Mouse (Mus musculus): Measurements from ENCODE around the gene Mybph.
"Not testable (repeated sequence)": the region's sequence is repeated elsewhere in the genome, so short reads cannot be mapped to it uniquely, and the experiment has no call there.

Mybph gene

DNA sequence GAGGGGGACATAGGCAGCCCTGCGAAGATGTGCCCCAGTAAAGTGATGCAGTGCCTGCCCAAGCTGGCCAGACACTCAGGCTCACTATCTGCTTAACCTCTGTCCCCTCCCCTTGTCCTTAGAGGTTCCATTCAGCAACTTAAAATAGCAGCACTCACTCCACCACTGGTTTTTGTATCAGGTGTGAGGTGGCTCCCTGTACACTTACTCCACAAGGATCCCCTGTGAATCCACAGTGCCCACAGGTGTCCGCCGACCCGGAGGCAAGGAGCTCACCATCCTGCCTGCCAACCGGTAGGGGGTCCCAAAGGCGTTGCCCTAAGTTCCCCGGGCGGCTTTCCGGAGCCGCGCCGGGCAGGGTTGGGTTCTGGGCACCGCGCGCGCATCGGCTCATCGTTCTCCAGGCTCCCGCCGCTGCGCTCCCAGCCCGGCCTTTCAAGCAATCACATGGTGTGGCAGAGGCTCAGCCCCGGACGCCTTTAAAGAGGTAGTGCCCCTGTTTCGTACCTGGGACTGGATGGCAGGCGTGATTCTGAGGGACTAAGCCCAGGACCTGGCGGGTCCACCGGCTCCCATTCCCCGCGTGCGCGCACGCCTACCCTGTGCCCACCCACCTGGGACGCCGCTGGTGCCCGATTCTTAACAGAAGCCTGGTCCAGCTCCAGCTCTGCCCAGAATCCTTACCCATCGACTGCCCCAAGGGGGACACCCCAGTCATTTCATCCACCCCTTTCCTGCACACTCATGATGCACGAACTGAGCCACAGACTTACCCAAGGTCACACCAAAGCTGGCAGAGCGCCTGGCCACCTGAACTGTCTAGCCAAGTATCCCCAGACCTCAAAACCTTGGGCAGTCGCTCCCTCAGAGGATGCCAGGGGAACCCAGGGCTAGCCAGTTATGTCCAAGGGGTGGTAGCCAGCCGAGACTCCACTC is 41.5 kb downstream of the Mybph start:
- peak; percentile 88 for DNase-seq

DNA sequence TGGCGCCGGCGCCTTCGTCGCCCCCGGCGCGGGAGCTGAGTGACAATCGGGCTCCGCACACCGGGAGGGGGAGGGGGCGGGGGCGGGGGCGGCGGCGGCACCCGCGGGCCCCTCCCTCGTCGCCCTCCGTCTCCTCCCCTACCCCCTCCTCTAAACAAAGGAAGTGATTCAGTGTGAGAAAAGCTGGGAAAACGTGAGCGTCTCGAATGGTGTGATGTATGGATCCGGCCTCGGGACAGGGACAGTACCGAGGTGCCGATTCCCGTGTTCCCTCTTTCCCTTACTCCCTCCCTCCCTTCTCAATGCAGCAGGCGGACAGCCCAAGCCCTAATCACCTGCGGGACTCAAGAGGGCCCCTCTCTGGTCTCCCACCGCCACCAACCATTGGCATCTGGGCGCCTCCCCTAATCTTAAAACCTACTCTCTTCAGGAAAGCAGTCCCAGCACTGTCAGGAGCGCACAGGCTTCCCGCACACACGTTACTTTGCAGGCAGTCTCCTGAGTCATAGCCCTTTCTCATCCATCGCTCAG is 42.2 kb downstream of the Mybph start, which contains the start of gene Adora1:
Gene Adora1, minus strand, starts transcription at position 41 of the 531 bp plus-strand sequence.
- peak; percentile 72 for DNase-seq

DNA sequence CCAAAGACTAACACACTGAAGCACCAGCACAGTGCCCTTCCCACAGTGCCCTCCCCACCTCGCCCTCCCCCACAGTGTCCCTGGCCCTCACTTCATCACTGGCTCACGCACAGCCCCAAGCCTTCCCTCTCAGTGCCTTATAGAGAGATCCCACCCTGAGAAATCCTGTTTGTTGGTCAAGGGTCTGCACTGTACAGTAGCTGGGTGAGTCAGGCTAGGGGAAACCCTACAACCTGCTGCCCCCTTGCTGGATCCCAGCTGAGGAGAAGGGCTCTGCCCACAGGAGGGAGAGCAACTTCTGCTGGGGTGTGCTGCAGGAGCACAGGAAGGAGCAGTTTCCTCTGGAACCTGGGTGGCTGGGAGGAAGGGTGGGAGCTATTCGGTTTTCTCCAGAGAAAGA is 42.9 kb downstream of the Mybph start:
- DNase-seq, result peak; percentile 41

DNA sequence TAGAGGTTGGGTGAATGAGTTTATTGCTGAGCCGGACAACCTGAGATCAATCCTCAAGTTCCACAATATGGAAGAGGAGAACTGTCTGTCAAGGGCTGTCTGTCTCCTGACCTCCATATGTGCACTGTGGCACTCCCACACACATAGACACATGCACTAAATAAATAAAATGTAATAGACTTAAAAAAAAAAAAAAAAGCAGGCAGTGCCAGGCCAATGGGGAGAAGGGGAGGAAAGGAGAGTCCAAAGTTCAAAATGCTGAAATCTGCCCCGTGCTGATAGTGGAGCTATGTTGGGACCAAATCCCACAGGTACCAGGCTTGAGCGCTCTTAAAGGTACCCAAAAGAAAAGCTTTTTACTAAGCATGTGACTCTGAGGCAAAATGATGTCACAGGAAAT is 44.2 kb downstream of the Mybph start:
- DNase-seq, result no peak

DNA sequence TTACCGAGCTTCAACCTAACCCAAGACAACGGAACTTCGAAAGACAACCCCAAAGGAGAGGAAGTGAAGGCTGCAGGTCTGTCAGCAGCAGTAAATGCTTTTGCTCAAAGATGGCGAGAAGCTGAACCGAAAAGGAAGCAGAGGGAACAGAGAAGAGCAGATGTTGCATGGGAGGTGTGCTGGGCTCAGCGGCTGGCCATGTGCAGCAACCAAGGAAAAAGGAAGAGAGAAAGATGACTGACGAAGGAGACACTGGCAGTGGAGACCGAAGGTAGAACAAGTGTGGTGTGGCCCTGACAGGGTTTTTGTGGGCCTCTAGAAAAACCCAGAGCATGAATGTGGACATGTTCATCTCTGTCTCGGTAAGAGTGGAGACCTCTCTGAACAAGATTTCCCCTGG is 47.5 kb downstream of the Mybph start:
- DNase-seq, result no peak

DNA sequence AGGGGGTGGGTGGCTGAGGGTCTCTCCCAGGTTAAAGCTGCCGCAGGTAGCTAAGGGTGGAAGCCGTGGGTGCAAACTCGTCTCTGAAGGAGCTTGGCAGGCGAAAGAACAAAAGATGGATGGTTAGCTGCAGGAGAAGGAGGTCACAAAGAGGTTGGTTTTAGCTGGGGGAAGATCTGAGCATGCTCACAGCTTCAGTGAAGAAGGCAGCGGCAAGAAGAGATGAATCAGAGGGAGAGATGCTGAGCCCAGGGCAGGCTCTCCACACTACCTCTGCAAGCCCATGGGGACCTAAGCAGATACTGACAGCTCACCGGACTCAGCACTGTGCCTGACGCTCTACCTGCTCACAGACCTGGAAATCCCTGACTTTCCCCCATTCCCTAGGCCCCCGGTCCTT is 48.0 kb downstream of the Mybph start:
- DNase-seq, result no peak

DNA sequence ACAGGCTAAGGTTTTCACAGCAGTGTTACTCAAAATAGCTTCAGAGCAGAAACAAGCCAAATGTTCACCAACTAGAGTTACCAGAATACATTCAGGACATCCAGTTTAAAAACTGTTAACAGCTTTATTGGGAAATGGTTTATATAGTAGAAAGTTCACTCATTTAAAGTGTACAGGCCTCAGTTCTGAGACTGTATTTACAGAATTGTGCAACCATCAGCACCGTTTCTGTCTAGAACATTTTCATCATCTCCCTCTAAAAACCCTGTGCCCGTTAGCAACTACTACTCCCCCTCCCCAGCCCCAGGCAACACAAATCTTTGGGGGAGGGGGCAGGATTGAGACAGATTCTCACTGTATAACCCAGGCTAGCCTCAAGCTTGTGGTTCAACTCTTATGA is 49.0 kb downstream of the Mybph start:
- DNase-seq, result peak; percentile 14

DNA sequence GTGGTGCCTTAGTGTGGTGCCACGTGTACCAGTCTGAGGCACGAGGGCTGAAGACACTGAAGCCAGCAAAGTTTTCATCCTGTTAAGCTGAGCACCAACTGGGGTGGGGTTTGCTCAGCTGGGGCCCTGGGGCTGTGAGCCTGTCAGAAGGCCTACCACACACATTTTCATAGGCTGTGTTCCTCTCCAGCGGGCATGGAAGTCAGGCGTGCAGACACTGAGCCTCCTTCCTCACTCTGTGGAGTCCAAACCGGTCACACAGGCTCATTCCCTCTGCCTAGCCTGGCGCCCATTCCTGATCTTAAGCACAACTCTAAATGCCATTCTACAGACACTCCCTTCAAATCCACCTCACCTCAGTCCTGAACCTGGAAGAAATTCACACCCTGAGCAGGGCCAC is 50.3 kb downstream of the Mybph start:
- DNase-seq, result peak; percentile 41

DNA sequence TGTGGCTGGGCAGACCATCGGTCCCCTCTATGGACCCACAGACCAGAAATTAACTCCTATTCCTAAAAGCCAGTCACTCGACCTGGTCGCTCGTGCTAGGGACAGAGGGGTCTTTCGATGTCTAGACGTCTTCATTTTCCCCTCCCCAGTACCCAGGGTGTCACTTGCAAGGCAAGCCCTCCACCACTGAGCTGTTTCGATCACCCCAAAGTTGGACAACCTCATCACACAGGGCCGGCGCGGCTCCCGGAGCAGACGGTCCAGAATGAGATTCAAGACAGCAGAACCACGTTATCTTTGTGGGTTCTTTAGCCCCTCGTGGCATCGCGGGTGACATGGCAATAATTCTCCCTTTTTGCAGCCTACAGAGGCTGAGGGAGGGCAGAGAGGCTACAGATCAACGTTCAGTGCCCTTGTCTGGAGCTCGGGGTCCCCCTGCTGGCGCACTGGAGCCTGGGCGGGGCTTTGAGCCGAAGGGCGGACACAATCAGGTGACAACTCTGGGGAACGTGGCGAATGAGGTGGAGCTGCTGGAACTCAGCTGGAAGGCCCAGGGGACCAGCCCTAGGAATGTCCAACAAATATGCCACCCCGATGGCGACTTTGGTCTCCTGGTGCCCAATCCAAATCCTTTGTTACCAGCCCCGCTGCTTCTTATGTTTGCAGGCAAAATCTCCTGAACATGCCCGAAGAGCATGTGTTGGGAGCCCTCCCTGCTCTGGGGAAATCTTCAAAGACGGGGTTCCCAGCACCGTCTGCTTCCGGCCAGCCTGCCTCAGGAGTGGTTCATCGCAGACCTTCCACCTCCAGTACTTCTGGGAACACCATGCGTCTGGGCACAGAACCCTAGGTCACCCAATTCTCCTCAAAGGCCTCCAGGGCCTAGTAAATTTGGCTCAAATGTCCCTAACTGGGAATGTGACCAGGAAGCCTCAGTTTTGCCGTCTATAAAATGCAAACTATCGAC is 51.0 kb downstream of the Mybph start:
- peak; percentile 93 for DNase-seq

DNA sequence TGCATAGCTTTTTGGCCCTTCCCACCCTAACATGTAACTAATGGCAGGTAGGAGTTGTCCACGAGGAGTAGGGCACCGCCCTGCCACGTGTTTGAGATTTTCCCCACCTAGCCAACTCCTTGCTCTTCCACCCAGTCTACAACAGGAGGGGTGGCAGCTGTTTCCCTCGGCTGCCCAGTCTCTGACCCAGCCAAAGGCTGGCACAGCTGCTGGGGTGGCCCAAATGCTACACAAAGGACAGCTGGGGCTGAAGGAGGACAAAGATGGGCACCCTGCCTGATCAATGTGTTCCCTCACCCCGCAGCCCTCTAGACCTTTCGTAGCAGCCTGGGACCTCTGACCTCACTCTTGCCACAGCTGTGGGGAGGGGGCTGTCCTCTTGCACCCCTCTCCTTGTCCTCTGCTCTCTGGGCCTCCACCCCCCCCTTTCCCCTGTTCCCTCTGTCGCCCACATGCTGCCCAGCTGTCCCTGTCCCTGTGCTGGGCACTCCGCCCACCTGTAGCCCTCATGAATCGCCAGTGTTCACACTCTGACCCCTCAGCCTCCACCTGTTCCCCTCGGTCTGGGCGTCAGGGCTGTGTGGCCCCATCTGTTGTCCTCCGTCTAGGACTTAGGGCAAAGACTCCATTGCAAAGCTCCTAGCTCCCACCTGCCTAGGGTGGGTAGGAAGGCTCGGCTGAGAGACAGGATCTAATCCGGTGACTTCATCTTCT is 51.9 kb downstream of the Mybph start:
- peak; percentile 61 for DNase-seq

DNA sequence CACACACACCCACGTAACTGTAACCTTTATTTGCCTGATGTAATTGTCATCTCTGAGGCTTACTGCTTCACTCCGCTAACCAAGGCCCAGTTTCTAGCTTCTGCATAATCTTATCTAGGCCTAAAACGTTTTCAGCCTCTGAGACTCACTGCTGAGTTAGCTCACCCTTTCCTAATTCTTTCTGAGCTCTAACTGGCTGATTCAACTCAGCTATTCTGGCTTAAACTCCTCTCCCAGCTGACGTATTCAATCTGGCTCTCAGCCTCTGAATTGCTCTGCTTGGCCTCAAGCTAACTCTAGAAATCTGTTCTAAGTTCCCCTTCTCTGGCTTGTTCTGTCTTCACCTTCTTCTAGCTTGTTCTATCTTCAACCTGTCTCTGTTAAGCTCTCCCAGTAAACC is 53.3 kb downstream of the Mybph start:
- no peak for DNase-seq

DNA sequence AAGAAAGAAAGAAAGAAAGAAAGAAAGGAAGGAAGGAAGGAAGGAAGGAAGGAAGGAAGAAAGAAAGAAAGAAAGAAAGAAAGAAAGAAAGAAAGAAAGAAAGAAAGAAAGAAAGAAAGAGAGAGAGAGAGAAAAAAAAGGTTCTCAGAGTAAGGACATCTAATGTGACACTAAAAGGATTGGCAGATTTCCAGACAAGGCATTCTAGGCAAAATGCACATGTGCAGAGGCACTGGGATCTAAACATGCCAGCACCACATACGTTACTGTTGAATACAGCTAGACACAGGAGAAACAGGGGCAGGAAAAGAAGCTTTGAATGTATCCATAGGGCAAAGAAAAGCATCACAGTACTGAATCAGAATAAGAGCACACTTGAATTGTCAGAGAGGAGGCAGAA is 56.4 kb downstream of the Mybph start:
- not testable (repeated sequence) for DNase-seq

All from cerebellum, adult 9-11 months (tissue).